Mouse (Mus musculus) liver, embryonic 14.5 days (tissue): ENCODE measurements around the gene Spon1. TPM values are rescaled to one million over a fixed set of nuclear protein-coding genes. Genes with fewer than 3 reads are reported as not detected.
A peak's percentile ranks its signal among the peaks of the same experiment; 100 is the strongest.

Experiments
- ATAC-seq: fragments of 200-750 bp; cut with Nextera tagmentation; 2 replicates; pipeline ENCODE4 v1.8.0; 2017; ENCODE audit warnings: moderate number of reproducible peaks, mild to moderate bottlenecking, moderate library complexity; ENCODE audit not compliant: insufficient read depth
- DNase-seq, 3 experiments: peaks; one replicate each; pipeline ENCODE4 v3.0.0-alpha.2; 2012 to 2013; ENCODE audit warnings: low read depth in 3 of 3, low spot score in 3 of 3
- H3K27ac ChIP-seq: fragments of 300-500 bp; sonication (generic); 2 replicates; pipeline ENCODE4 v1.5.1; 2014; ENCODE audit warnings: moderate library complexity, mild to moderate bottlenecking, control low read depth, inconsistent platforms
- H3K27me3 ChIP-seq: fragments of 300-500 bp; sonication (generic); 2 replicates; pipeline ENCODE4 v1.6.1; 2014; ENCODE audit warnings: mild to moderate bottlenecking, low read length, moderate library complexity; ENCODE audit not compliant: control insufficient read depth, insufficient read depth
- H3K36me3 ChIP-seq: fragments of 300-500 bp; sonication (generic); replicated peaks from 2 replicates; pipeline ENCODE4 v1.6.1; 2014; ENCODE audit warnings: low read depth; ENCODE audit not compliant: control insufficient read depth, insufficient read depth
- H3K4me1 ChIP-seq, 2 experiments: fragments of 200-500 bp in 1 of 2; fragments of 300-500 bp in 1 of 2; sonication (generic) in 1 of 2; replicated peaks; 2 replicates each; pipeline ENCODE4 v1.6.1; 2012 to 2014; ENCODE audit warnings: antibody characterized with exemption in 1 of 2, inconsistent platforms in 1 of 2, low read length in 1 of 2; ENCODE audit not compliant: control insufficient read depth in 2 of 2, insufficient read depth in 2 of 2
- H3K4me2 ChIP-seq: fragments of 300-500 bp; sonication (generic); 2 replicates; pipeline ENCODE4 v1.6.1; 2014; ENCODE audit warnings: low read depth, mild to moderate bottlenecking, control low read depth, moderate library complexity
- H3K4me3 ChIP-seq, 2 experiments: fragments of 200-500 bp in 1 of 2; fragments of 300-500 bp in 1 of 2; sonication (generic) in 1 of 2; 2 replicates each; pipeline ENCODE4 v1.5.1; 2012 to 2014; ENCODE audit warnings: low read depth in 2 of 2, low read length in 2 of 2, mild to moderate bottlenecking in 2 of 2, control low read depth in 1 of 2, inconsistent platforms in 1 of 2, moderate library complexity in 1 of 2; ENCODE audit not compliant: insufficient read depth in 1 of 2
- H3K9ac ChIP-seq: fragments of 300-500 bp; sonication (generic); replicated peaks from 2 replicates; pipeline ENCODE4 v1.6.1; 2014; ENCODE audit warnings: mild to moderate bottlenecking, control low read depth, moderate library complexity
- H3K9me3 ChIP-seq: fragments of 300-500 bp; sonication (generic); 2 replicates; pipeline ENCODE4 v1.6.1; 2016; ENCODE audit warnings: low read length, mixed read lengths; ENCODE audit not compliant: control insufficient read depth
- CTCF ChIP-seq: IDR thresholded peaks from 2 replicates; pipeline ENCODE4 v1.5.1; 2016; ENCODE audit warnings: antibody characterized with exemption, low read depth, control low read depth
- EP300 ChIP-seq: IDR thresholded peaks from 2 replicates; pipeline ENCODE4 v1.6.1; 2016; ENCODE audit warnings: antibody characterized with exemption, low read depth
- WGBS: fragments of 180-500 bp; shearing (Covaris S2); extraction: QIAGEN DNeasy Blood & Tissue Kit; methylation state at CpG from one replicate; pipeline ENCODE4 v1.1.7; 2014; ENCODE audit not compliant: insufficient replicate concordance; 5-methylcytosine and 5-hydroxymethylcytosine counted together
- polyA plus RNA-seq, 2 experiments: library from polyadenylated mRNA; depleted of rRNA in 1 of 2; stranded (reverse) in 1 of 2; unstranded in 1 of 2; fragments of >200 nt; fragmentation: Nextera tagmentation in 1 of 2; extraction: Ambion mirVana in 1 of 2; gene quantifications; 2 replicates each; pipeline versions ENCODE4 v1.2.1 to v1.2.3; 2012 to 2014

Gene Spon1
- polyA plus RNA-seq, 2 experiments: 0.36 to 0.39 TPM

- TF ChIP-seq EP300 (no peak), CTCF (no peak)
- no peak overlapping the region for H3K9ac ChIP-seq
- peaks cover 0 to 22% of the 10 kb centered on the region in 2 experiments; a peak in 2 of 4 replicates for H3K4me1 ChIP-seq
- H3K27ac ChIP-seq: no peak overlapping the region
- DNase-seq (no peak), ATAC-seq (no peak)
- no peaks in the 10 kb centered on the region for H3K27me3 ChIP-seq
- no peak overlapping the region for H3K4me2 ChIP-seq
- no peaks in the 10 kb centered on the region for H3K36me3 ChIP-seq
- WGBS: 65% methylated on average over 11 of the region's 11 CpGs
- no peak overlapping the region for H3K4me3 ChIP-seq
- H3K9me3 ChIP-seq: no peaks in the 10 kb centered on the region
Measured at GRCm38 (mm10) chr7:114069726-114070457, 304.1 kb downstream of the Spon1 start.

- WGBS: 67% methylated on average over 3 of the region's 3 CpGs
- H3K36me3 ChIP-seq: no peaks in the 10 kb centered on the region
- no peaks in the 10 kb centered on the region for H3K27me3 ChIP-seq
- H3K9me3 ChIP-seq: no peaks in the 10 kb centered on the region
- H3K4me3 ChIP-seq: no peak overlapping the region
- H3K4me1 ChIP-seq: peaks cover 0 to 24% of the 10 kb centered on the region in 2 experiments; a peak in 2 of 4 replicates
- H3K27ac ChIP-seq: no peak overlapping the region
- H3K9ac ChIP-seq: no peak overlapping the region
- ATAC-seq (no peak), DNase-seq (no peak)
- no peak for TF ChIP-seq EP300
- no peak for TF ChIP-seq CTCF
- H3K4me2 ChIP-seq: no peak overlapping the region
Measured at GRCm38 (mm10) chr7:114070458-114070840, 304.7 kb downstream of the Spon1 start.

- no peak for TF ChIP-seq CTCF
- no peak for TF ChIP-seq EP300
Measured at GRCm38 (mm10) chr7:114071395-114071794, 305.6 kb downstream of the Spon1 start.

GRCm38 (mm10) chr7:114071851-114072616 is 306.2 kb downstream of the Spon1 start:
- 38% methylated on average over 13 of the region's 13 CpGs for WGBS
- DNase-seq (no peak), ATAC-seq (no peak)
- TF ChIP-seq EP300: no peak
- no peak for TF ChIP-seq CTCF
- Histone ChIP-seq H3K9me3 (no peaks in the 10 kb centered on the region), H3K27ac (no peak overlapping the region), H3K27me3 (no peaks in the 10 kb centered on the region), H3K36me3 (no peaks in the 10 kb centered on the region), H3K4me1 (peaks cover 0 to 15% of the 10 kb centered on the region in 2 experiments; a peak in 2 of 4 replicates), H3K4me2 (no peak overlapping the region), H3K4me3 (no peak overlapping the region), H3K9ac (no peak overlapping the region)

More at GRCm38 (mm10) chr7:114071395-114071794, 305.6 kb downstream of the Spon1 start:
- H3K4me1 ChIP-seq: peaks cover 0 to 18% of the 10 kb centered on the region in 2 experiments; a peak in 2 of 4 replicates
- H3K4me2 ChIP-seq: no peak overlapping the region
- no peaks in the 10 kb centered on the region for H3K9me3 ChIP-seq
- ATAC-seq: no peak
- no peaks in the 10 kb centered on the region for H3K27me3 ChIP-seq
- DNase-seq: no peak
- no peak overlapping the region for H3K27ac ChIP-seq
- H3K36me3 ChIP-seq: no peaks in the 10 kb centered on the region
- no peak overlapping the region for H3K9ac ChIP-seq
- H3K4me3 ChIP-seq: no peak overlapping the region
- 68% methylated on average over 5 of the region's 5 CpGs for WGBS

- TF ChIP-seq EP300 (no peak), CTCF (no peak)
- DNase-seq: no peak
- H3K4me1 ChIP-seq: peaks cover under 1 to 16% of the 10 kb centered on the region in 2 experiments; a peak in 3 of 4 replicates
- no peak overlapping the region for H3K9ac ChIP-seq
- H3K36me3 ChIP-seq: no peaks in the 10 kb centered on the region
- H3K4me2 ChIP-seq: no peak overlapping the region
- ATAC-seq: peak; percentile 52
- no peaks in the 10 kb centered on the region for H3K9me3 ChIP-seq
- no peak overlapping the region for H3K4me3 ChIP-seq
- 56% methylated on average over 7 of the region's 7 CpGs for WGBS
- no peak overlapping the region for H3K27ac ChIP-seq
- H3K27me3 ChIP-seq: no peaks in the 10 kb centered on the region
Measured at GRCm38 (mm10) chr7:114074133-114074532, 308.3 kb downstream of the Spon1 start.
